Mouse (Mus musculus): ENCODE data around the gene Golt1b. TPM values are rescaled to one million over a fixed set of nuclear protein-coding genes. Genes with fewer than 3 reads are reported as not detected.

Gene Golt1b
- polyA plus RNA-seq, 1 experiment from 2014 or later, result 77.5 TPM

Other genes starting within 250 kb of the Golt1b start
- 0.41 and 0.67 TPM in 2 replicates for gene Slco1a6, start 178.7 kb upstream of the Golt1b start, polyA plus RNA-seq (2015; fragmentation: Nextera tagmentation; extraction: Ambion mirVana)
- gene Iapp, start 88.8 kb upstream of the Golt1b start, polyA plus RNA-seq (2015; fragmentation: Nextera tagmentation; extraction: Ambion mirVana), result 0.52 TPM in 1 of 2 replicates, not detected in the other
- 0.40 and 0.50 TPM in 2 replicates for gene Slco1a5, start 64.2 kb upstream of the Golt1b start, polyA plus RNA-seq (2015; fragmentation: Nextera tagmentation; extraction: Ambion mirVana)
- 17.8 and 18.4 TPM in 2 replicates for gene Pyroxd1, start 41.6 kb upstream of the Golt1b start, polyA plus RNA-seq (2015; fragmentation: Nextera tagmentation; extraction: Ambion mirVana)
- 22.2 and 23.9 TPM in 2 replicates for gene Recql, start 134 bp upstream of the Golt1b start, polyA plus RNA-seq (2015; fragmentation: Nextera tagmentation; extraction: Ambion mirVana)
- 3.0 and 4.7 TPM in 2 replicates for gene Spx, start 26.2 kb downstream of the Golt1b start, polyA plus RNA-seq (2015; fragmentation: Nextera tagmentation; extraction: Ambion mirVana)
- gene Gys2, start 85.9 kb downstream of the Golt1b start, polyA plus RNA-seq (2015; fragmentation: Nextera tagmentation; extraction: Ambion mirVana), result not detected in 2 replicates
- gene Ldhb, start 120.7 kb downstream of the Golt1b start, polyA plus RNA-seq (2015; fragmentation: Nextera tagmentation; extraction: Ambion mirVana), result 477 and 483 TPM in 2 replicates
- 12.5 and 13.6 TPM in 2 replicates for gene Kcnj8, start 184.4 kb downstream of the Golt1b start, polyA plus RNA-seq (2015; fragmentation: Nextera tagmentation; extraction: Ambion mirVana)

All from hindbrain, embryonic 15.5 days (tissue).